Mouse (Mus musculus) liver, adult 2 months (tissue): ENCODE measurements at regions not wholly inside any gene's neighbourhood (a gene's known extent, or its start where the extent isn't known, plus 50 kb on each side); places are given as distances from the start of the nearest gene placed in this dataset.

Experiments used
- DNase-seq: peaks from one replicate; pipeline ENCODE4 v3.0.0-alpha.2; 2011; ENCODE audit warnings: low read depth, low spot score; ENCODE audit errors: extremely low read depth
- H3K27ac ChIP-seq: fragments of 200-500 bp; replicated peaks from 2 replicates; pipeline ENCODE4 v1.5.1; 2012; ENCODE audit warnings: low read depth, mild to moderate bottlenecking, control low read depth, inconsistent platforms, low read length; ENCODE audit not compliant: insufficient read depth
- H3K27me3 ChIP-seq: fragments of 200-500 bp; 2 replicates; pipeline ENCODE4 v1.6.1; 2012; ENCODE audit warnings: mild to moderate bottlenecking, moderate library complexity, low read length, inconsistent platforms; ENCODE audit not compliant: control insufficient read depth, insufficient read depth
- H3K36me3 ChIP-seq: fragments of 200-500 bp; 2 replicates; pipeline ENCODE4 v1.6.1; 2012; ENCODE audit warnings: low read length, inconsistent platforms; ENCODE audit not compliant: control insufficient read depth, insufficient read depth
- H3K4me1 ChIP-seq: fragments of 200-500 bp; 2 replicates; pipeline ENCODE4 v1.6.1; 2011; ENCODE audit warnings: low read length; ENCODE audit not compliant: control insufficient read depth, insufficient read depth
- H3K4me3 ChIP-seq: fragments of 200-500 bp; 2 replicates; pipeline ENCODE4 v1.5.1; 2011; ENCODE audit warnings: low read depth, mild to moderate bottlenecking, control low read depth, low read length, moderate library complexity; ENCODE audit not compliant: insufficient read depth
- H3K79me2 ChIP-seq: fragments of 200-500 bp; 2 replicates; pipeline ENCODE4 v1.6.1; 2012; ENCODE audit warnings: inconsistent platforms, mild to moderate bottlenecking, low read length, moderate library complexity; ENCODE audit not compliant: control insufficient read depth, insufficient read depth
- H3K9ac ChIP-seq: fragments of 200-500 bp; 2 replicates; pipeline ENCODE4 v1.6.1; 2012; ENCODE audit warnings: low read depth, mild to moderate bottlenecking, control low read depth, inconsistent platforms, low read length
- CTCF ChIP-seq: fragments of 200-500 bp; IDR thresholded peaks from 2 replicates; pipeline ENCODE4 v1.5.1; 2011; ENCODE audit warnings: low read depth, low read length, control low read depth
- POLR2A ChIP-seq: fragments of 200-500 bp; IDR thresholded peaks from 2 replicates; pipeline ENCODE4 v1.6.1; 2011; ENCODE audit warnings: low read length, control low read depth; ENCODE audit not compliant: insufficient read depth; ENCODE audit errors: extremely low read depth
- WGBS: fragments of 180-500 bp; shearing (Covaris S2); methylation state at CpG from one replicate; pipeline ENCODE4 v1.1.7; 2018; 5-methylcytosine and 5-hydroxymethylcytosine counted together

- WGBS: 67% methylated on average over 5 of the region's 5 CpGs
- TF ChIP-seq POLR2A (no peak), CTCF (no peak)
Observed at GRCm38 (mm10) chr9:46728465-46728864, 270.1 kb upstream of the Gm4791 start.

GRCm38 (mm10) chr9:46724231-46724630 is 274.3 kb upstream of the Gm4791 start:
- Histone ChIP-seq H3K79me2 (no peaks in the 10 kb centered on the region), H3K9ac (no peak overlapping the region), H3K27ac (no peak overlapping the region), H3K4me3 (no peak overlapping the region), H3K36me3 (no peaks in the 10 kb centered on the region), H3K27me3 (no peaks in the 10 kb centered on the region; the same call in 1 of the 2 replicates), H3K4me1 (no peaks in the 10 kb centered on the region)
- no peak for DNase-seq
- TF ChIP-seq CTCF (no peak), POLR2A (no peak)
- 86% methylated on average over 5 of the region's 5 CpGs for WGBS

More at GRCm38 (mm10) chr9:46728465-46728864, 270.1 kb upstream of the Gm4791 start:
- H3K27ac ChIP-seq: no peak overlapping the region
- H3K4me3 ChIP-seq: no peak overlapping the region
- no peaks in the 10 kb centered on the region for H3K79me2 ChIP-seq
- no peaks in the 10 kb centered on the region for H3K36me3 ChIP-seq
- H3K4me1 ChIP-seq: no peaks in the 10 kb centered on the region
- no peak overlapping the region for H3K9ac ChIP-seq
- no peaks in the 10 kb centered on the region; the same call in 1 of the 2 replicates for H3K27me3 ChIP-seq
- DNase-seq: no peak

- Histone ChIP-seq H3K27ac (no peak overlapping the region), H3K9ac (no peak overlapping the region), H3K27me3 (peaks cover 4% of the 10 kb centered on the region; the same call in 1 of the 2 replicates), H3K4me1 (no peaks in the 10 kb centered on the region), H3K4me3 (no peak overlapping the region), H3K79me2 (no peaks in the 10 kb centered on the region), H3K36me3 (no peaks in the 10 kb centered on the region)
- 88% methylated on average over 10 of the region's 10 CpGs for WGBS
- no peak for DNase-seq
- TF ChIP-seq POLR2A: no peak
- no peak for TF ChIP-seq CTCF
Observed at GRCm38 (mm10) chr9:46713415-46713814, 285.1 kb upstream of the Gm4791 start.

- H3K27ac ChIP-seq: no peak overlapping the region
- no peaks in the 10 kb centered on the region for H3K79me2 ChIP-seq
- DNase-seq: no peak
- no peaks in the 10 kb centered on the region for H3K4me1 ChIP-seq
- H3K4me3 ChIP-seq: no peak overlapping the region
- H3K9ac ChIP-seq: no peak overlapping the region
- H3K27me3 ChIP-seq: peaks cover 9% of the 10 kb centered on the region
- TF ChIP-seq CTCF (no peak), POLR2A (no peak)
- WGBS: 70% methylated on average over 10 of the region's 10 CpGs
- H3K36me3 ChIP-seq: no peaks in the 10 kb centered on the region
Observed at GRCm38 (mm10) chr9:46704151-46704905, 294.2 kb upstream of the Gm4791 start.

- no peak for DNase-seq
- 64% methylated on average over 8 of the region's 8 CpGs for WGBS
- Histone ChIP-seq H3K9ac (no peak overlapping the region), H3K27ac (no peak overlapping the region), H3K4me1 (no peaks in the 10 kb centered on the region), H3K79me2 (no peaks in the 10 kb centered on the region), H3K36me3 (no peaks in the 10 kb centered on the region), H3K27me3 (peaks cover 4% of the 10 kb centered on the region; the same call in 1 of the 2 replicates), H3K4me3 (no peak overlapping the region)
- TF ChIP-seq CTCF: no peak
- TF ChIP-seq POLR2A: no peak
Observed at GRCm38 (mm10) chr9:46703674-46704073, 294.9 kb upstream of the Gm4791 start.
